Mouse (Mus musculus) MN1 (cell line): Measurements from ENCODE around the gene Spdye4b.
"Not testable (repeated sequence)": the region's sequence is repeated elsewhere in the genome, so short reads cannot be mapped to it uniquely, and the experiment has no call there.

ENCODE experiments used
- DNase-seq: peaks from one replicate; pipeline ENCODE4 v3.0.0-alpha.2; 2016; ENCODE audit warnings: low spot score

The Spdye4b gene

GRCm38 (mm10) chr5:143180255-143181076 lies at the start of gene Spdye4b, which contains the start of gene Rbak:
Gene Spdye4b, plus strand, starts transcription at chr5:143181017.
Gene Rbak, minus strand, starts transcription at chr5:143180775.
- peak; percentile 98 for DNase-seq

DNA sequence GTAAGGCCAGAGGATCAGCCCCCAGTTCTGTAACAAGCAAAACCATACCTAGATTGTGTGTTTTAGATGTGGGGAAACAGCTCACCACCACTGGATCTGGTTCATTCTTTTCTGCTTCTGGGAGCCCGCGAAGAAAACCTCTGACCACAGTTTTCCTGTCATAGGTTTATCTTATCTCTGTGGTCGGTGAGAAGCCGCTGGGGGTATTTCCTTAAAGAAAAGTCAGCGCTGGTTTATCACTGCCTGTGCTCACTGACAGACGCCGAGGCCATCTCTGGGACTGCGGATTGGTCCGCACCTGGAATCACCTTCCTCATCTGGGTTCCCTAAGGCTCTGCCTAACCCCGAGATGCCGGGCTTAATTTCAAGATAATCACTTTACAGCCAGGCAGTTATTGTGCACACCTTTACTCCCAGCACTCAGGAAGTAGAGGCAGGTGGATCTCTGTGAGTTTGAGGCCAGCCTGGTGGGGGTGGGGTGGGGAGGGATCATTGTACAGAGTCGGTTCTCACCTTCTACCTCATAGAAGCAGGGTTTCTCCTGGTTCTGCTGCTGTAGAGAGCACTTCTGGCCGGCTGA lies 47.8 kb upstream of the Spdye4b start:
- no peak for DNase-seq

GRCm38 (mm10) chr5:143134216-143135010 lies 46.4 kb upstream of the Spdye4b start:
- DNase-seq: not testable (repeated sequence)

GRCm38 (mm10) chr5:143135042-143135441 lies 45.8 kb upstream of the Spdye4b start:
- no peak for DNase-seq

DNA sequence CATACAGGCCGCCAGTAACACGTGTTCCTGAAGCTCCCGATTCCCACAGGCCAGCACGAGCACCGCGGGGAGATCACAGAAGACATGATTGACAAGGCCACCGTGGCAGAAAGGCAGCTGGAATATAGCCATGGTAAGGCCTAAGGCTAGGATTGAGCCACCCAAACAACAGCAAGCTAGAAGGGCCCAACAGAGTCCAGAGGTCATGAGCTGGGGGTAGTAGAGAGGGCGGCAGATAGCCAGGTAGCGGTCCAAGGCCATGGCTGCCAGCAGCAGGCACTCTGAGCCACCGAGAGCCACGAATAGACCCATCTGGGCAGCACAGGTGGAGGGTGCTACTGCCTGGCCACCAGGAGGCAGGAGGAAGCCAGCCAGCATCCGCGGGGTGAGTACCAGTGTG lies 43.2 kb upstream of the Spdye4b start:
- no peak for DNase-seq

GRCm38 (mm10) chr5:143147481-143147880 lies 33.3 kb upstream of the Spdye4b start, which contains the start of gene Olfr718-ps1:
Gene Olfr718-ps1, minus strand, starts transcription at chr5:143147581.
- DNase-seq: no peak

DNA sequence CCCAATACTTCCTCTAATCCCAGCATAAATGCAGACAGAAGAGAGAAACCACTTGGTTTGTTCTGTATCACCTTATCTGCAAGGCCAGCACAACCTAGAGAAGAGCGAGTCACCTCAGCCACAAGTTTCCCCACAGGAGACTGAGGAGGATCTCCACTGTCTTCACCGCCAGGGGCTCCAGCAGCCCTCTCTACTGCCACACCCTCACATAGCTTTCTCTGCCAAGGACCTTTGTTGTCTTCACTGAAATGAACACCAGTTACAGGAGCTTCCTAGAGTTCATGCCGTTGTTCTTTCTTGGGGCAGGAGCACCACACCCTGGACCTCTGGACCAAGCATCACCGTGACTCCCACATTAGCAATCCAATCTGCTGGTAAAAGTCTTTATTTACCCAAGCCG lies 32.2 kb upstream of the Spdye4b start:
- no peak for DNase-seq

DNA sequence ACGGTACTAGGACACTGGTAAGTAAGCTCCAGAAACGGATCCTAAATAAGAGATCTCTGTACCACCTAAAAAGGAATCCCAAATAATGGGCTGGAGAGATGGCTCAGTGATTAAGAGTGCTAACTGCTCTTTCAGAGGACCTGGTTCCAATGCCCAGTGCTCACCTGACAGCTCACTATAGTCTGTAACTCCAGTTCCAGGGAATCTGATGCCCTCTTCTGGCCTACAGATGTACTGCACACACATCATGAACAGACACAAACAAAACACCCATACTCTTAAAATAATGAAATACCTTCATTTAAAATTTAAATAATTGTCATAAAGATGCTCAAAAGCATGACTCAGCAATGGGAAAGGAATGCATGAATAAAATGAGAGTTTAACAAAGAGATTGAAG lies 31.3 kb upstream of the Spdye4b start:
- DNase-seq: no peak

GRCm38 (mm10) chr5:143150044-143150443 lies 30.8 kb upstream of the Spdye4b start:
- no peak for DNase-seq

DNA sequence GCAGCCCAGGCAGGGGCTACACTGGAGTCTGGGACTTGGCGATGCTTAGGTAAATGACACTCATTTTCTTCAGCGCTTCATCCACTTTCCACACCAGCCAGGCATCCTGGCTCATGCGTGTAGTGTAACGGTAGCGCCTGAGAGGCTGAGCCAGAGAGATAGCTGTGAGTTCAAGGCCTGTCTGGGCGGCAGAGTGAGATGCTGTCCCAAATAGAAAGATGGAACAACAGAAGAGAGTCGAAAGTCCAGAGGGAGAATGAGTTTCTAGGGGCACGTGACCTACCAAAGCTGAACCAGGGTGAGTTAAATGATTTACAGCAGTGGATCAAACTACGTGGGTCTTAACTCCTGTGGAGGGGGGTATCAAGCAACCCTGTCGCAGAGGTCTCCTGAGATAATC lies 27.1 kb upstream of the Spdye4b start:
- DNase-seq: no peak

DNA sequence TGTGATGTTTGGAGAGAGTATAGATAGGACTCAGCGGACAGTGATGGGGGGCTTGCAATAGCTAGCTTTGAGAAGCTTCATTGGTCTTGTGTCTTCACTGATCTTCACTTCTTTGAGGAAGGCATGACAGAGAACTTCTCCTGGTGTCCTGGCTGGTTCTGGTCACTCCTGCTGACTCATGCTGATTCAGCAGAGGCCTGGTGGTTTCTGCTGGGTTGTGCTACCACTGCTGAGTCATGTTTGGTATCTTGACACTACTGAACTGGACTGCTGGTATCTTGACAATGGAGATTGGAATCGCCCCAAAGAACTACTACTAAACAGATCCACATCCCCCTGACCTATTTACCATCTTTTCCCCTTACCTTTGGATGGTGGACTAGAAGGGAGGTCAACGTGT lies 25.3 kb upstream of the Spdye4b start:
- DNase-seq: no peak

DNA sequence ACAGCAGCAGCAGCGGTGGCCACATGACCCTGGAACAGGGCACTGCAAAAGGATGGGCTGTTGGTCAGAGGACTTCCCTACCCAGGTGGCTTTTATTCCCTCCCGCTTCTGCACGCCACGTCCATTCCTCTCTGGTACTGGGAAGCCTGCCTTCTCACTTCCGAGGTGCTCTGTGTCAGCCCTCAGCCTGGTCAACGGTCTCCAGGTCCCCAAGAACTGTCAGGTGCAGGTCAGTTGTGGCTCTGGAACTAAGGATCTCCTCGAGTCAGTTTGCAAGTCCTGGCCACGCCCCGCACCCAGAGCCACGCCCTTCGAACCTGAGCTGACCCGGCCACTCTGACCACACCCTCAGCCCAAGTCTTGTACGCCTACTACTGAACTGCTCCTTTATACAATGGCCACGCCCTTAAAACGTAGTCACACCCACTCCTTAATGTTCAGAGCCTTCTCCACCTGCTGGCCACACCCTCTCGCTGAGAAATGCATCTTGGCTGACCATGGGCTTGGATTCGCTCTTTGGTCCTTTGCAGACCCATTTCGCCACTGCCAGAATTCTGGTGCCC lies 15.2 kb upstream of the Spdye4b start:
- DNase-seq: no peak

GRCm38 (mm10) chr5:143175970-143176369 lies 4.8 kb upstream of the Spdye4b start:
- no peak for DNase-seq

GRCm38 (mm10) chr5:143177541-143178200 lies 3.1 kb upstream of the Spdye4b start:
- DNase-seq: peak; percentile 47

DNA sequence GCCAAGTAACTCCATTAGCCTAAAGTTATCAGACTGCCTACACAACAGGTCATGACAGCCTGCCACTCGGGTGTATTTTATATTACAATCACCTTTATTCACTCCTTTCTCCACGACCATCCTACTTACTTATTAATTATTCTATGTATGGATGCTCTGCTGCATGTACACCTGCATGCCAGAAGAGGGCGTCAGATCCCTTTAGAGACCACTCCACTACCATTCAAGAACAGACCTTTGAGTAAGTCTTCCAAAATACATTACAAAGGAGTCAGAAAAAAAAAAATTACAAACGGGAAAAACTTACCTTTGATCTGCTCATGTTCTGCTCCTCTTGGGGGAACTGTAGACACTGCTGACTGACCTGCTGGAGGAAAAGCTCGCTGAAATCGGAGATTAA lies 1.6 kb upstream of the Spdye4b start:
- DNase-seq: peak; percentile 50

GRCm38 (mm10) chr5:143188014-143188413 lies 7.2 kb downstream of the Spdye4b start:
- not testable (repeated sequence) for DNase-seq

DNA sequence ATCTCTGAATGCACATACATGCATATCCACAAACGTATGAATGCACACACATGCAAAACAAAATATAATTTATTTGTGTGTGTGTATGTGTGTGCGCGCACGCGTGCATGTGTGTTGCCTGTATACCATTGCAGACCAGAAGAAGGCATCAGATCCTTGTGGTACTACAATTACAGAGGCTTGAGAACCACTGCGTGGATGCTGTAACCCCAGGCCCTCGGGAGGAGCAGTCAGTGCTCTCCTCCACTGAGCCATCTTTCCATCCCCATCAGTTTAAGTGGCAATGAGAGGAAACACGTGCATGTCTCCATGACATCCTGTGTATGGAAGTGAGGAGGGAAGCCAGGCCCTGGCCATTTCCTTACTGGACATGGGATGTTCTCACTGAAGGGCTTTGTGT lies 12.0 kb downstream of the Spdye4b start:
- no peak for DNase-seq

DNA sequence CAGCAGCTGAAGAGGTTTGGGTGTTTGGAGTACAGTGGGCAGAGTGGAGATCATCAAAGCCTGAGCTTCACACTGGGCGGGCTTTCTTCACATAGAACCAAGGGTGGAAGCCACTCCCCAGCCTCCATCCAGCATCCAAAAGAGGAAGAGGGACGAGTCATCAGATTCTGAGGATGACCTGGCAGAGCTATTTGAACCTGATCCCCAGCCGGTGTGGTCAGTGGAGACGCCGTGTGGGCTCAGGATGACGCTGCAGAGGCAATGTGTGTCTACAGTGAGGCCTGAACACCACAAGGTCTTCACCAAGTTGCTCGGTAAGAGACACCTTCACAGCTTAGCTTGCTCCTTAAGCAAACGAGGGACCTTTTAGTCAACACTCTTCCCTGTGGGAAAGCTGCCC lies 13.9 kb downstream of the Spdye4b start:
- not testable (repeated sequence) for DNase-seq

GRCm38 (mm10) chr5:143195166-143195565 lies 14.3 kb downstream of the Spdye4b start:
- no peak for DNase-seq

GRCm38 (mm10) chr5:143196506-143196905 lies 15.7 kb downstream of the Spdye4b start:
- no peak for DNase-seq

DNA sequence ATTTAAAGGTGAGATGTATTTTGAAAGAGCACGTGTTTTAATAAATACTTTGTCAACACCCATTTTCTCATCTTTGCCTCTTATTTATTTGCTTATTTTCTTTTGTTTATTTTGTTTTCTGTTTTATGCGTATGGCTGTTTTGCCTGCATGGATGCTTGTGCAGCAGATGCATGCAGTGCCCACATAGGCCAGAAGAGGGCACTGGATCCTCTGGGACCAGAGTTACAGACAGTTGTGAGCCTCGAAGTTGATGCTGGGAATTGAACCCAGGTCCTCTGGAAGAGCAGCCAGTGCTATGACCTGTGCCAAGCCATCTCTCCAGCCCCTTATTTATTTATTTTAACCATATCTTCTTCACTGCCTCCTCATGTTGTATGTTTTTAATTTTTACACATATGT lies 24.2 kb downstream of the Spdye4b start:
- no peak for DNase-seq

DNA sequence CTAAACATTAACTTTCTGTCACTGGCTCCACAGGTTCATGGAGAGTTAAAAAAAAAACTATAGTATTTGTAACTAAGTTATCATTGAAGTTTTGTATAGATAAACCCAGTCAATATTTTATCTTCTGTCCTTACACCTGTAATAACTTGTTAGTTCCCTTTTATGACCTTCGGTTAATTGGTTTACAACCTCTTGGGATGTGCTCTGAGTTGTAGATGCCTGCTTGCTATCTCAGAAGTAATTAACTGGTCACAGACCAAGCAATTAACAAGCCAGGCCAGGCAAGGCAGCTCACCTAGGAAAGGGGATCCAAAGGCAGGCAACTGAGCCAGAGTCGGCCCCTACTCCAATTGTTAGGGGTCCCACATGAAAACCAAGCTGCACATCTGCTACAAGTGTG lies 33.0 kb downstream of the Spdye4b start:
- DNase-seq: no peak
